Mouse (Mus musculus) activated CD4-positive, CD25-positive, alpha-beta regulatory T cell (primary cell): ENCODE results near the gene Irak1bp1. TPM values are rescaled to one million over a fixed set of nuclear protein-coding genes. Genes with fewer than 3 reads are reported as not detected.

Experiments
- polyA plus RNA-seq, 2 experiments: library from polyadenylated mRNA; unstranded; fragments of 100-300 nt; shearing (Covaris generic); gene quantifications; one replicate each; pipeline ENCODE4 v1.2.1; 2017

Gene Irak1bp1
- polyA plus RNA-seq, result 1 to 10 TPM in 1 of 2 experiments, under 1 TPM in 1; 0.44 to 1.2 TPM

DNA sequence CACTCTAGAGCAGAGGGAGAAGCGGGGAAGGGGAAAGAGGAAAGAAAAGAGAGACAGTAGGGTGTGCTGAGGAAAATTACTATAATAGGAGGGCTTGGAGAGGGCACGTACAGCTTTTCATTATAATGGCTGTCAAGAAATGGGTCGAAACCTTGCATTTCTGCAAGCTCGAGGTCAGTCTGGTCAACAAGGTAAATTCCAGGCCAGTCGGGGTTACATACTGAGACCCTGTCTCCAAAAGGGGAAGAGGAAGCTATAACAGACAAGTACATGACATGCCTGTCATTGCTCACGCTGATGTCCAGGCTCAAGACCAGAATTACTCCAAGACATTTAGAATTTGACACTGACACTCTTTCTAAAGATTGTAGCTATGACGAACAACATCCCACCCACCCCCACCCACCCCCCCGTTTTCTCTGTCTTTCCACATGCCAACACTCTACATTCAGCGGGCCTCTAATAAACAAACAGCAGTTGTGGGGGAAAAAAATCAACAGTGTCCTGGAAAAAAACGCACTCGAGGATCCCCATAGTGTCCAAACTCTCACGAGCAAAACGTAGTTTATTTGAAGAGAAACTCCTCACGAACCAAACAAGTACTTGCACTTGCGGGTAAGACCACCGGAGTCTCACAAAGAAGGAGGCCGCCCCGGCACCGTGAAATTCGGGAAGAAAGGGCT lies at the start of gene Irak1bp1:
Gene Irak1bp1, plus strand, starts transcription at position 534 of the 683 bp plus-strand sequence.

Other genes starting within 250 kb of the Irak1bp1 start
- 100 to 1,000 TPM in 1 of 2 experiments, 10 to 100 TPM in 1; 96.3 to 111 TPM for gene Phip, start 146.0 kb downstream of the Irak1bp1 start, polyA plus RNA-seq